12 mouse cellular contexts compared by ENCODE assay signal in genomic region chr1:25568096-25568495, GRCm38 (mm10).
"Had no signal": no experiment of that assay in that cellular context is flagged by ENCODE, and none has a peak within 500 bp of the region (broad histone marks: within the 10 kb centered on the region; RNA-seq: fewer than 3 reads in every experiment).

No protein-coding gene starts in this region.

- DNase-seq: retina, postnatal 1 day; right cerebral cortex, adult 18-20 months; right cerebral cortex, postnatal 14 days; right cerebral cortex, postnatal 25 days; right cerebral cortex, postnatal 4 days; spleen, adult 18-20 months; thymus, adult 18-20 months; thymus, adult 2 months; thymus, postnatal 14 days; thymus, postnatal 25 days; thymus, postnatal 36 days; thymus, postnatal 4 days had no signal
